ENCODE assay signal across 8 mouse cellular contexts in the genomic region with DNA sequence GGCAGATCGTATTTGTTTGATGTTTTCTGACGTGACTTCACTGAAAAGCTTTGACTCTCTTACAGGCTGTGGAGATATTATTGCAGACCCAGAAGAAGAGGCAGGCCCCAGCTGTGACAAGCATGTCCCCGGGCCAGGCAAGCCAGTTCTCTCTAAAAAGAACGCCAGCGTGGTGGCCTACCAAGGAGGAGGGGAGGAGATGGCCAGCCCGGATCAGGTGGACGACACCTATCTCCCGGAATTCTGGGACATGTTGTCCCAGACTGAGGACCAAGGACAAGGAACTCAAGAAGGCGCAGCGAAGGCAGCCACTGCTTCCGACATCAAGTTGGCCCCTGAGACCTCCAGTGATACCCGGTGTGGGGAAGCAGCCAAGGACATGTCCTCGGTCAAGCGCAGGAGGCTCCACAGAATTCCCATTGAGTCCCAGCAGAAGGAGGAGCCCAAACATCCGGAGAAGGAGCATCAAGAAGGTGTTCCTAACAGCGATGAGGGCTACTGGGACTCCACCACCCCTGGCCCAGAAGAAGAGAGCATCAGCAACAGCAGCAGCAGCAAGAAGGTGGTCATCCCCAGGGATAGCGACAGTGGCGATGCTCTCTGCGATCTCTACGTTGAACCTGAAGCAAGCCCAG. TPM values are rescaled to one million over a fixed set of nuclear protein-coding genes. Genes with fewer than 3 reads are reported as not detected.
A peak's percentile ranks its signal among the peaks of the same experiment; 100 is the strongest.
DNase-seq lines count a peak whose midpoint lies in the region; ATAC-seq lines count a peak whose summit lies in the region.

No protein-coding gene starts in this region.

- DNase-seq in layer of hippocampus, adult 9-11 months, result peak; percentile 19
- no peak for DNase-seq in layer of hippocampus, adult 8-10 months (ENCODE audit: low spot score in 2 of 2)
- peak; percentile 76 for DNase-seq in cerebellum, adult 9-11 months
- no peak for DNase-seq in natural killer cell, adult 2 months (ENCODE audit: low spot score in 2 of 2)
- DNase-seq in lung, postnatal 14 days, result no peak
- no peak for DNase-seq in spleen, adult 12 weeks (ENCODE audit: low spot score)

- no peaks in the 10 kb centered on the region for H3K36me3 ChIP-seq in hindbrain, embryonic 12.5 days
- H3K36me3 ChIP-seq in midbrain, embryonic 13.5 days, result peaks cover 6% of the 10 kb centered on the region

- peaks cover 47% of the 10 kb centered on the region for H3K4me1 ChIP-seq in hindbrain, embryonic 12.5 days
- H3K4me1 ChIP-seq in midbrain, embryonic 13.5 days (replicated peaks), result peaks cover 59% of the 10 kb centered on the region

- no peaks in the 10 kb centered on the region for H3K9me3 ChIP-seq in hindbrain, embryonic 12.5 days (replicated peaks)
- H3K9me3 ChIP-seq in midbrain, embryonic 13.5 days, result no peaks in the 10 kb centered on the region

- H3K27me3 ChIP-seq in hindbrain, embryonic 12.5 days, result no peaks in the 10 kb centered on the region
- peaks cover 8% of the 10 kb centered on the region for H3K27me3 ChIP-seq in midbrain, embryonic 13.5 days

- 57% methylated on average over 20 of the region's 20 CpGs for WGBS in hindbrain, embryonic 12.5 days
- 45% methylated on average over 20 of the region's 20 CpGs for WGBS in midbrain, embryonic 13.5 days

- peak overlapping the region; percentile 76 for H3K4me3 ChIP-seq in hindbrain, embryonic 12.5 days
- peak overlapping the region; percentile 93 for H3K4me3 ChIP-seq in midbrain, embryonic 13.5 days (replicated peaks)

- H3K4me2 ChIP-seq in hindbrain, embryonic 12.5 days (replicated peaks), result peak overlapping the region; percentile 71
- H3K4me2 ChIP-seq in midbrain, embryonic 13.5 days (replicated peaks), result peak overlapping the region; percentile 89

- peak; percentile 11; the same call in 1 of the 2 replicates for ATAC-seq in hindbrain, embryonic 12.5 days (ENCODE audit: low FRiP score)
- peak; percentile 6; the same call in 1 of the 2 replicates for ATAC-seq in midbrain, embryonic 13.5 days

- H3K9ac ChIP-seq in hindbrain, embryonic 12.5 days, result peak overlapping the region; percentile 92
- peak overlapping the region; percentile 99 for H3K9ac ChIP-seq in midbrain, embryonic 13.5 days (replicated peaks)

- peak overlapping the region; percentile 95 for H3K27ac ChIP-seq in hindbrain, embryonic 12.5 days
- peak overlapping the region; percentile 96 for H3K27ac ChIP-seq in midbrain, embryonic 13.5 days

RNA-seq across cellular contexts. Expression of a gene that starts 6.4 kb away (rescaled TPM):
- 10 to 100 TPM; 44.1 to 53.1 (median 45.9) TPM for total RNA-seq in layer of hippocampus, adult 8-10 months (2022)
- polyA plus RNA-seq in hindbrain, embryonic 12.5 days (2016; fragmentation: Nextera tagmentation; extraction: Ambion mirVana), result 28.2 and 30.4 TPM in 2 replicates
- 27.2 and 30.8 TPM in 2 replicates for polyA plus RNA-seq in midbrain, embryonic 13.5 days (2015; fragmentation: Nextera tagmentation; extraction: Ambion mirVana)

Comparison
In these comparisons a context has a peak if more than half of its experiments do, and no peak if none do; other contexts are left out.
1. DNase-seq: peak in layer of hippocampus, adult 9-11 months (single experiment) and cerebellum, adult 9-11 months (single experiment); none in layer of hippocampus, adult 8-10 months (0 of 2), natural killer cell, adult 2 months (0 of 2), lung, postnatal 14 days (single experiment) and spleen, adult 12 weeks (single experiment).